Mouse (Mus musculus): ENCODE data around the gene Adamts17. TPM values are rescaled to one million over a fixed set of nuclear protein-coding genes. Genes with fewer than 3 reads are reported as not detected.

The Adamts17 gene
- polyA plus RNA-seq, 2 experiments: 16.0 to 19.5 TPM

DNA sequence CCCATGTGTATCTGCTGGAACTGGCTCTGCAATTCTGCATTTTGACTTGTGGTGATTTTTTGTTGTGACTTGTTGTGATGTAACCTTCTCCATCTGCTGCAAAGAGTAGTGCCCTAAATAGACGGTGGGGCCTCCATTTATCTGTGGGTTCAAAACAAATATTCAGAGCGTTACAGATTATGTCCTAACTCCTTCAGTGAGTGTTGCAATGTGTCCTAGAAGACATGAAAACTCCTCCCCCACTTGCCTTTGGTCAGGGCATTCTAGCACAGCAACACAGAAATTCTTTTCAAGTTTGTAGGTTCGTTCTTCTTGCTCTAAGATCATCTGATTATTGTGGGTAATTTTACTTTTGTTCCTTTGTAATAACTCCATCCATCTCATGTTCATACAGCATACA is 199.6 kb downstream of the Adamts17 start:
- Histone ChIP-seq H3K4me2 (replicated peaks; ENCODE audit: low read depth, low read length, severe bottlenecking) (no peak overlapping the region), H3K27me3 (ENCODE audit: control insufficient read depth, insufficient read depth, low read length) (no peaks in the 10 kb centered on the region), H3K27ac (replicated peaks; ENCODE audit: low read depth, low read length) (no peak overlapping the region), H3K9me3 (ENCODE audit: control insufficient read depth, low read length) (no peaks in the 10 kb centered on the region), H3K9ac (ENCODE audit: low read depth, low read length, severe bottlenecking) (no peak overlapping the region), H3K4me3 (replicated peaks; ENCODE audit: low read length) (no peak overlapping the region), H3K4me1 (ENCODE audit: control insufficient read depth, insufficient read depth, low read length) (peaks cover 5% of the 10 kb centered on the region; the same call in 1 of the 2 replicates), H3K36me3 (ENCODE audit: control insufficient read depth, insufficient read depth, low read length) (no peaks in the 10 kb centered on the region)
- TF ChIP-seq POLR2A (IDR thresholded peaks at IDR 0.05; ENCODE audit: borderline replicate concordance, extremely low read depth, insufficient read depth, insufficient read length): no peak
- 77% methylated on average over 3 of the region's 3 CpGs for WGBS
- DNase-seq (ENCODE audit: low spot score) (no peak), ATAC-seq (ENCODE audit: low FRiP score, low read depth) (no peak)

DNA sequence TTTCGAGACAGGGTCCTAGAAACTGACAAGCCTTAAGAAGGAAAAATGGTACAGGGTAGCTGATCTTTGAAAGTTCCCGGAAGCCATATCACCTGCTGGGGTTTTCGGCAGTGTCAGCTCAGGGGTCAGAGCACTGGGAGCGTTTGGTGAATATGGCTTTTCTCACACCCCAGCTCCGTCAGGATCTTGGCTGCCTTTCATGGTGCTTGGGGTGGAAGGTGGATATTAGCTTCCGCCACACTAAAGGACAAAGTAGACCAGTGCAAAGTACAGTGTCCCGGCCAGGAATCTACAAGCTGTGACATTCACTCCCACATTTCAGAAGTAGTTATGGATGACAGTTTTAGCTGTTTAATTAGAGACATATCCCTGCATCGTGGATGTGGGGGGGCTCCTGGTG is 200.3 kb downstream of the Adamts17 start:
- Histone ChIP-seq H3K9ac (ENCODE audit: low read depth, low read length, severe bottlenecking) (no peak overlapping the region), H3K4me3 (replicated peaks; ENCODE audit: low read length) (no peak overlapping the region), H3K27ac (replicated peaks; ENCODE audit: low read depth, low read length) (no peak overlapping the region), H3K27me3 (ENCODE audit: control insufficient read depth, insufficient read depth, low read length) (no peaks in the 10 kb centered on the region), H3K4me2 (replicated peaks; ENCODE audit: low read depth, low read length, severe bottlenecking) (no peak overlapping the region), H3K36me3 (ENCODE audit: control insufficient read depth, insufficient read depth, low read length) (no peaks in the 10 kb centered on the region), H3K4me1 (ENCODE audit: control insufficient read depth, insufficient read depth, low read length) (peaks cover 5% of the 10 kb centered on the region; the same call in 1 of the 2 replicates), H3K9me3 (ENCODE audit: control insufficient read depth, low read length) (no peaks in the 10 kb centered on the region)
- WGBS: 39% methylated on average over 8 of the region's 8 CpGs
- ATAC-seq (ENCODE audit: low FRiP score, low read depth): no peak
- no peak for TF ChIP-seq POLR2A (IDR thresholded peaks at IDR 0.05; ENCODE audit: borderline replicate concordance, extremely low read depth, insufficient read depth, insufficient read length)
- no peak for DNase-seq (ENCODE audit: low spot score)

DNA sequence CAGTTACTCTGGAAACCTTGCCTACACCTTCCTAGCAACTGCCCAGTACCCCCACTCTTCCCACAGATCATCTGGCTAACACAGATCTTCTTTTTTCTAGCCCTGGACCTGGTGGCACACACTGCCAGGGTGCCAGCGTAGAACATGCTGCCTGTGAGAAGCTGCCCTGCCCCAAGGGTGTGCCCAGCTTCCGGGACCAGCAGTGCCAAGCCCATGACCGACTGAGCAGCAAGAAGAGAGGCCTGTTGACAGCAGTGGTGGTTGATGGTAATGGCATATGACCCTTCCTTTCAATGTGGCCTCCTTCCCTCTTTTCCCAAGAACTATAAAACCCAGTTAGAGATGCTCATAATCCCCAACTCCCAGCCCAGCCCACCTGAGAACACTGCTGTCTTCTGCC is 202.2 kb downstream of the Adamts17 start:
- WGBS: 95% methylated on average over 3 of the region's 3 CpGs
- no peaks in the 10 kb centered on the region for H3K27me3 ChIP-seq (ENCODE audit: control insufficient read depth, insufficient read depth, low read length)
- ATAC-seq (ENCODE audit: low FRiP score, low read depth) (no peak), DNase-seq (ENCODE audit: low spot score) (no peak)
- H3K4me3 ChIP-seq (replicated peaks; ENCODE audit: low read length): no peak overlapping the region
- no peaks in the 10 kb centered on the region for H3K36me3 ChIP-seq (ENCODE audit: control insufficient read depth, insufficient read depth, low read length)
- peaks cover 5% of the 10 kb centered on the region; the same call in 1 of the 2 replicates for H3K4me1 ChIP-seq (ENCODE audit: control insufficient read depth, insufficient read depth, low read length)
- H3K27ac ChIP-seq (replicated peaks; ENCODE audit: low read depth, low read length): no peak overlapping the region
- TF ChIP-seq POLR2A (IDR thresholded peaks at IDR 0.05; ENCODE audit: borderline replicate concordance, extremely low read depth, insufficient read depth, insufficient read length): no peak
- H3K9me3 ChIP-seq (ENCODE audit: control insufficient read depth, low read length): no peaks in the 10 kb centered on the region
- no peak overlapping the region for H3K4me2 ChIP-seq (replicated peaks; ENCODE audit: low read depth, low read length, severe bottlenecking)
- H3K9ac ChIP-seq (ENCODE audit: low read depth, low read length, severe bottlenecking): no peak overlapping the region

DNA sequence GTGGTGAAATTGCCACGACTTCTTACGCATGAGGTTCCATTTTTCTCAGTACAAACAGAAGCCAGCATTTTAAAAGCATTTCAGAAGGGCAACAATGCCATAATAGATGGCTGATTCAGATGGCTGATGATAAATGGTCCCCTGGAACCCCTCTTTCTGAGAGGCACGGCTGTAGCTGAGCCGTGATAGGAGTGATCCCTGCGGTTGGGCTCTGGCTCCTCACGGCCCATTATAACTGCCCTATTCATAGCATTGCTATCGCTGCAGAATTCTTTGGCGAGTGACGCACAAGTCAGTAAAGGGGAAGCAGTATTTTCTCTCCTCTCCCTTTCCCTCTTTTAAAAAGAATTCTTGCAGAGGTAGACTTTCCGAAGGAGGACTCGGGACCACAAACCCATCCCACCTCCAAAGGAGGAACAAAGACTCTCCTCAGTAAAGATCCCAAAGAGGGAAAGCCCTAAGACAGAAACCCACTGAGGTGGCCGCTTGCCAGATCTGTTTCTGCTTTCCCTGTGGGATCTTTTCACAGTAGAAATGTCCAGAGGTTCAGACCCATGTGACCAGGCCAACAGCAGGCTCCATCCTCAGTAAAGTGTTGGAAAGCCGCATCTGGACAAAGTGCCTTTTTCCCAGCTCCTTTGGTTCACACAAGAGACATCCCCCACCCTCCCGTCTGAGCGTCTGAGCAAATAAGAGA is 204.7 kb downstream of the Adamts17 start:
- WGBS: 87% methylated on average over 15 of the region's 15 CpGs
- DNase-seq (ENCODE audit: low spot score) (peak; percentile 28), ATAC-seq (ENCODE audit: low FRiP score, low read depth) (no peak; the same call in 1 of the 2 replicates)
- Histone ChIP-seq H3K27me3 (ENCODE audit: control insufficient read depth, insufficient read depth, low read length) (no peaks in the 10 kb centered on the region), H3K4me3 (replicated peaks; ENCODE audit: low read length) (no peak overlapping the region), H3K36me3 (ENCODE audit: control insufficient read depth, insufficient read depth, low read length) (no peaks in the 10 kb centered on the region), H3K4me2 (replicated peaks; ENCODE audit: low read depth, low read length, severe bottlenecking) (no peak overlapping the region), H3K27ac (replicated peaks; ENCODE audit: low read depth, low read length) (peak overlapping the region; percentile 38; the same call in 1 of the 2 replicates), H3K9me3 (ENCODE audit: control insufficient read depth, low read length) (no peaks in the 10 kb centered on the region), H3K4me1 (ENCODE audit: control insufficient read depth, insufficient read depth, low read length) (peaks cover 5% of the 10 kb centered on the region; the same call in 1 of the 2 replicates), H3K9ac (ENCODE audit: low read depth, low read length, severe bottlenecking) (no peak overlapping the region)
- no peak for TF ChIP-seq POLR2A (IDR thresholded peaks at IDR 0.05; ENCODE audit: borderline replicate concordance, extremely low read depth, insufficient read depth, insufficient read length)

DNA sequence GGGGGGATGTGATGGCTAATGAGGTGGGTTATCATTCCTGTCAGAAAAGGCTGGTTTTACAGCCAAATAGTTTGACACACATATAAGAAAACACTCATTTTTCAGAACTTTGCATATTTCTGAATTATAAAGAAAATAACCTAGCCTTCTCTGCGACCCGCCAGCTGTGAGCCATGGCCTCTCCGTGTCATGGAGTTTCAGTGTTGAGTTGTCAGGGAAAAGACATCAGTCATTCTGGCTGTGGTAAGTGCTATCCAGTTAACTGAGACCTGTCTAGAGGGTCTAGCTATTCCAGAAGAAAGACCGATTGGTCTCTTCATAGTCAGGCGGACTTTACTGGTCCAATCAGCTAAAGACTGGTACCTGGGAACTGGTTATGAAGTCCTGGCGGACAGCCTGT is 205.7 kb downstream of the Adamts17 start:
- no peak for ATAC-seq (ENCODE audit: low FRiP score, low read depth)
- DNase-seq (ENCODE audit: low spot score): no peak
- no peaks in the 10 kb centered on the region for H3K9me3 ChIP-seq (ENCODE audit: control insufficient read depth, low read length)
- H3K4me2 ChIP-seq (replicated peaks; ENCODE audit: low read depth, low read length, severe bottlenecking): no peak overlapping the region
- H3K27me3 ChIP-seq (ENCODE audit: control insufficient read depth, insufficient read depth, low read length): no peaks in the 10 kb centered on the region
- H3K4me1 ChIP-seq (ENCODE audit: control insufficient read depth, insufficient read depth, low read length): 0 out of 2 replicates have a peak, but pooled peaks cover under 1% of the 10 kb centered on the region
- H3K9ac ChIP-seq (ENCODE audit: low read depth, low read length, severe bottlenecking): no peak overlapping the region
- no peak overlapping the region for H3K4me3 ChIP-seq (replicated peaks; ENCODE audit: low read length)
- no peak for TF ChIP-seq POLR2A (IDR thresholded peaks at IDR 0.05; ENCODE audit: borderline replicate concordance, extremely low read depth, insufficient read depth, insufficient read length)
- no peak overlapping the region for H3K27ac ChIP-seq (replicated peaks; ENCODE audit: low read depth, low read length)
- no peaks in the 10 kb centered on the region for H3K36me3 ChIP-seq (ENCODE audit: control insufficient read depth, insufficient read depth, low read length)
- WGBS: 93% methylated on average over 6 of the region's 6 CpGs

All from limb, embryonic 14.5 days (tissue).